Mouse (Mus musculus): Measurements from ENCODE around the gene Wsb1.

DNA sequence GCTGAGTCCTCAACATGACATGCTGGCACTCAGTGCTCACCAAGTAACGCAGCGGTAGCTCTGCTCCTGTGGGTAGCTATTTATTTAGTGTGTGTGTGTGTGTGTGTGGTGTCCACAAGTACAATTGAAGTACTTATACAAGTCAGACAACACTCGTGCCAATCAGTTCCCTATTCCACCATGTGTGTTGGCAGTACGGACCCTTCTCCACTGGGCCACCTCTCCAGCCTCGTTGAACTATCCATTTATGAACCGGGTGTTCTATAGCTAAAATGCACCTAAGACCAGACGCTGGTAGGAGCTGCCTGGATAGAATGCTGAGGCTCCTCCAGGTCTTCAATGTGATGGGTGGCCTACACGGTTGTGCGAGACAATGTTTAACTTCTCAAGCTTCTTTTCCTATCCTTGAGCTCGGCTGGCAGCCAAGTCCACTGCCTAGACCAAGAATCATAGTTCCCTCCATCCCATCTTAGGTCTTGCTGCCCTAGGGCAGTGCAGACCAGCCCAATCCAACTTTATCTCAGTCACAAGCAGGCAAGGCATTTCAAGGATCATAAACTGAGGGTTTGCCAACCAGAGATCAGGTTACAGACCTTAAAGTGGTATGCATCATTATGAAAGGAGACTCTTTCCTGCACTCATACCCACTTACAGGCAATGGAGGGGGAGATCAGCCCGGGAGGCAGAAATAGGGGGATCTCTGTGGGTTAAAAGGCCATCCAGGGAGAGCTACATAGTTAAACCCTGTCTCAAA, 16.6 kb downstream of the Wsb1 start:
- TF ChIP-seq CTCF (IDR thresholded peaks at IDR 0.05; ENCODE audit: extremely low read depth, insufficient read depth, low read length) (no peak), POLR2A (IDR thresholded peaks at IDR 0.05; ENCODE audit: extremely low read depth, insufficient read depth, low read length) (no peak)
